Mouse (Mus musculus) thymus, adult 2 months (tissue): ENCODE results near the gene Iqcf1.

Experiments
- CTCF ChIP-seq: fragments of 200-500 bp; IDR thresholded peaks from 2 replicates; pipeline ENCODE4 v1.5.1; 2012; ENCODE audit warnings: mild to moderate bottlenecking, control low read depth, low read length, moderate library complexity, borderline replicate concordance; ENCODE audit not compliant: control insufficient read depth, poor library complexity, insufficient read depth; ENCODE audit errors: extremely low read depth
- POLR2A ChIP-seq: fragments of 200-500 bp; IDR thresholded peaks from 2 replicates; pipeline ENCODE4 v1.6.1; 2012; ENCODE audit warnings: mild to moderate bottlenecking, low read length, control low read depth, moderate library complexity; ENCODE audit not compliant: control insufficient read depth, poor library complexity, insufficient read depth; ENCODE audit errors: extremely low read depth

DNA sequence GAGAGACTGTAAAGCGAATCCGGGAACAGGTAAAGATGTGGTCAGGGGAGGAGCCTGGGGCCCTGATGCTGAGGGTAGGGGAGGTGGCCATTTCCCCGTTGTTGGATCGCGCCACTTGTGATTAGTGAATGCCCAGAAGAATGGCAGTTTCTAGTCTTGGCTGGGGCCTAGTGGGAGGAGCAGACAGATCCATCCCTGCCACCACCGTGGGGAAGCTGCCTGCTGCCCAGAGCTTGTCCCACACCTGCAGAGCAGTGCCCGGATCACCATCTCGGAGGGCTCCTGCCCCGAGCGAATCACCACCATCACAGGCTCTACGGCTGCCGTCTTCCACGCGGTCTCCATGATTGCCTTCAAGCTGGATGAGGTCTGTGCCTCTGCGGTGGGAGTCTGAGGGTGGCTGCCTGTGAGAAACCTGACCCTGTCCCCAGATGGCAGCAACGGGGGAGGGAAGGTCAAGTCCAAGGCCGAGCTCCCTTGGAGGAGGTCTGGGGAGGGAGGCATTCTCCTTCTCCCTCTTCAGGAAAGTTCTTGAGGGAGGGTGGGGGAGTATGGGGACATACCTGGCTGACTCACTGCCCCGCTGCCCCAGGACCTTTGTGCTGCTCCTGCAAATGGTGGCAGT is 39.3 kb upstream of the Iqcf1 start:
- no peak for TF ChIP-seq CTCF
- TF ChIP-seq POLR2A = no peak
